Mouse (Mus musculus) midbrain, embryonic 15.5 days (tissue): ENCODE results near the gene Stx1a. TPM values are rescaled to one million over a fixed set of nuclear protein-coding genes. Genes with fewer than 3 reads are reported as not detected.
"Not testable (repeated sequence)": the region's sequence is repeated elsewhere in the genome, so short reads cannot be mapped to it uniquely, and the experiment has no call there.

ENCODE experiments used
- ATAC-seq: fragments of 200-750 bp; cut with Nextera tagmentation; replicated peaks from 2 replicates; pipeline ENCODE4 v1.8.0; 2017; ENCODE audit warnings: moderate TSS enrichment
- H3K27ac ChIP-seq: fragments of 300-500 bp; sonication (generic); 2 replicates; pipeline ENCODE4 v1.5.1; 2015; ENCODE audit warnings: mild to moderate bottlenecking, inconsistent platforms
- H3K27me3 ChIP-seq: fragments of 300-500 bp; sonication (generic); replicated peaks from 2 replicates; pipeline ENCODE4 v1.6.1; 2015; ENCODE audit warnings: inconsistent platforms
- H3K36me3 ChIP-seq: fragments of 300-500 bp; sonication (generic); replicated peaks from 2 replicates; pipeline ENCODE4 v1.6.1; 2015; ENCODE audit warnings: inconsistent platforms
- H3K4me1 ChIP-seq: fragments of 300-500 bp; sonication (generic); 2 replicates; pipeline ENCODE4 v1.6.1; 2015; ENCODE audit warnings: inconsistent platforms
- H3K4me2 ChIP-seq: fragments of 300-500 bp; sonication (generic); 2 replicates; pipeline ENCODE4 v1.6.1; 2015; ENCODE audit warnings: inconsistent platforms, mild to moderate bottlenecking, moderate library complexity
- H3K4me3 ChIP-seq: fragments of 300-500 bp; sonication (generic); 2 replicates; pipeline ENCODE4 v1.5.1; 2015; ENCODE audit warnings: mild to moderate bottlenecking, inconsistent platforms
- H3K9ac ChIP-seq: fragments of 300-500 bp; sonication (generic); 2 replicates; pipeline ENCODE4 v1.6.1; 2015; ENCODE audit warnings: mild to moderate bottlenecking, inconsistent platforms
- H3K9me3 ChIP-seq: fragments of 300-500 bp; sonication (generic); 2 replicates; pipeline ENCODE4 v1.6.1; 2016; ENCODE audit warnings: inconsistent platforms
- WGBS: fragments of 180-500 bp; shearing (Covaris S2); methylation state at CpG from one replicate; pipeline ENCODE4 v1.1.7; 2015; ENCODE audit warnings: mixed read lengths; 5-methylcytosine and 5-hydroxymethylcytosine counted together
- polyA plus RNA-seq: library from polyadenylated mRNA; unstranded; fragments of >200 nt; fragmentation: Nextera tagmentation; extraction: Ambion mirVana; gene quantifications from 2 replicates; pipeline ENCODE4 v1.2.1, GENCODE M21; 2015

The Stx1a gene
- polyA plus RNA-seq, 1 experiment from 2014 or later = 156 TPM

DNA sequence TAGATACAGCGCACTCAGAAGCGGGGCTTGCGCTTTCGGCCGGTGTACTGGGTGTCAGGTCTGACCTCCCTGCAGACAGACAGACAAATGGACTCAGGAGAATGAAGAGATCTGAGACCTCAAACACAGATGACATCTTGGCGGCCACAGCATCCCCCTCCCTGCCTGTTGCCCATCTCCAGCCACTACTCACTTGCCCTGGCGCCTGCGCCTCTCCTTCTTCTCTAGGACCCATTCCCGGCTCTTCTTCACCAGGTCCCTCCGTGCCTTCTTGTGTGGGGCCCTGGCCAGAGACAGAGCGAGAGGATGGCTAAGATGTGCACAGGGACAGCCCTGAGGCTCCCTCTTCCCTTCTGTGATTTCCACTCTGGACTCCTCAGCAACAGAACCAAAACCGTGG lies 30.1 kb downstream of the Stx1a start:
- no peak overlapping the region for H3K4me2 ChIP-seq
- no peak overlapping the region for H3K27ac ChIP-seq
- no peaks in the 10 kb centered on the region for H3K4me1 ChIP-seq
- ATAC-seq = no peak
- no peak overlapping the region for H3K4me3 ChIP-seq
- no peaks in the 10 kb centered on the region for H3K9me3 ChIP-seq
- no peaks in the 10 kb centered on the region for H3K27me3 ChIP-seq
- H3K36me3 ChIP-seq = peaks cover 35% of the 10 kb centered on the region
- WGBS = 95% methylated on average over 12 of the region's 12 CpGs
- no peak overlapping the region for H3K9ac ChIP-seq

DNA sequence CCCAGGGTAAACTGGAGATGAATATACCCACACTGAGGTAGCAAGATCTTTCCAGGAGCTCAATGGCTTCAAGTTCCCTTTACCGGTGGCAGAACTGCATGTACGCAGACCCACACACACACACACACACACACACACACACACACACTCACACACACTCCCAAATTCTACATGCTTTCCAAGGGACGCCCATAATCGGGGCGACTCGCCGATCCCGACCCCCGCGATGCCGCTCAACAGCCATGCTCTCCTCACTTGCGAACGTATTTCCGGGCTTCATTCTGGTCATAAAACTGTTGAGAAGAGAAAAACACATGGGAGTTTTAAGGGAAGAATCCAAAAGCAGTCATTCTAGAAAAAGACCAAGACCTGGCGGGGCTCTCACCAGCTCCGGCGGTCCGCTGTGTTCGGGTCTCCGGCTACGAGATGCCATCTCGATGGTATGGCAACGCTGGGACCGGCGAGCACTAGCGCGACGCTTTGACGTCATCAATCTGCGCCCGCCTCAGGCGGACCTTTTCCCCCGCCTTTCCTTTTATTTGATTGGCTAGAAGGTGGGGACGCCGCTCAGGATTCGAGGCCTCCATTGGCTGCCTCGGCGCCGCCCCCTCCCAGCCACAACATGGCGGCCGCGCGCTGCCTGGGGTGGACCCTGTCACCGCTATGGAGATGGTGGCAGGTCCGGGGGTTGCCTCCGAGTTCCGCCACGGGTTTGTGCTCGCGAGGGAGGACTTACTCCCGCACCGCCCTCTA lies 40.5 kb downstream of the Stx1a start, which contains the start of gene Dnajc30:
TSS of gene Dnajc30 (plus strand) at position 574 of the 753 bp plus-strand sequence.
- Histone ChIP-seq H3K9ac (peak within 1 kb of the TSS; percentile 87), H3K27ac (peak within 1 kb of the TSS; percentile 75), H3K27me3 (no peaks in the 10 kb centered on the region), H3K36me3 (peaks cover 20% of the 10 kb centered on the region), H3K4me2 (peak within 1 kb of the TSS; percentile 79), H3K4me1 (peaks cover 27% of the 10 kb centered on the region), H3K9me3 (no peaks in the 10 kb centered on the region), H3K4me3 (peak within 1 kb of the TSS; percentile 96)
- WGBS = under 1% methylated on average over 51 of the region's 52 CpGs
- peak; percentile 97 for ATAC-seq

DNA sequence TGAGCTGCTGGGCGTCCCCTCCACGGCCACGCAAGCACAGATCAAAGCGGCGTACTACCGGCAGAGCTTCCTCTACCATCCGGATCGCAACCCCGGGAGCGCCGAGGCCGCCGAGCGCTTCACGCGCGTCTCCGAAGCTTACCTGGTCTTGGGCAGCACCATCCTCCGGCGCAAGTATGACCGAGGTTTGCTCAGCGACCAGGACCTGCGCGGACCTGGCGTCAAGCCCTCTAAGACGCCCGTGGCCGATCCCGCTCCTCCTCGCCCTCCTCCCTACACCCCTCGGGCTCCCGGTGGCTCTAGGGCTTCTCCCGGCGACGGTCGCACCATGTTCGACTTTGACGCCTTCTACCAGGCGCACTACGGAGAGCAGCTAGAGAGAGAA lies 41.1 kb downstream of the Stx1a start:
- H3K27ac ChIP-seq = peak overlapping the region; percentile 75
- peaks cover 14% of the 10 kb centered on the region for H3K36me3 ChIP-seq
- peaks cover 27% of the 10 kb centered on the region for H3K4me1 ChIP-seq
- H3K27me3 ChIP-seq = no peaks in the 10 kb centered on the region
- H3K4me3 ChIP-seq = peak overlapping the region; percentile 96
- no peaks in the 10 kb centered on the region for H3K9me3 ChIP-seq
- H3K4me2 ChIP-seq = peak overlapping the region; percentile 79
- H3K9ac ChIP-seq = peak overlapping the region; percentile 87
- ATAC-seq = no peak
- WGBS = under 1% methylated on average over 39 of the region's 40 CpGs

DNA sequence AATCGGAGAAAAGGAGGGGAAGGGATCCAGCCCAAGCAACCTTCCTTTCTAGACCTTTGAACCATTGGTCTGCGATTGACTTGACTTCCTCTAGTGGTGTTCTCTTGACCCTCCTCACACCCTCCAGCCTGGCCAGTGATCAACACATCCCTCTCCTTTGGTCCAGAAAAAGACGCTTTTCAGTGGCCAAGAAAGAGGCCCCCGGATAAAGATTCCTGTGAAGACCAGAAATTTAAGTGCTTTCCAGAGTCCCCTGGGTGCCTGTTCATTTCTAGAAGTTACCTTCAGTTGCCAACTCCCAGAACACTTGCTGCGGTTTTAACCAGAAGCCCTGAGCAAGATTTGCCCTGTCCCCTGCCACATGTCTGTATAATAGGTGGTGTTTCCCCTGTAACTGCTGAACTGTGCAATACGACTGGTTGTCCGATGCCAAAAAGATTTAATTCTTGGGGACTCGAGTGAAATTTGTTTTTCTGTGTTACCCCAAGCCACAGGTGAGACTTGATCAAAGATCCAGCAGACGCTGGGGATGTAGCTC lies 41.7 kb downstream of the Stx1a start, which contains the start of gene Bud23:
TSS of gene Bud23 (minus strand) at position 51 of the 538 bp plus-strand sequence.
- peaks cover 13% of the 10 kb centered on the region for H3K36me3 ChIP-seq
- H3K4me2 ChIP-seq = peak within 1 kb of the TSS; percentile 79
- H3K27ac ChIP-seq = peak within 1 kb of the TSS; percentile 75
- not testable (repeated sequence) for ATAC-seq, H3K27me3 ChIP-seq, H3K9me3 ChIP-seq
- WGBS = 80% methylated on average over 9 of the region's 9 CpGs
- peaks cover 27% of the 10 kb centered on the region for H3K4me1 ChIP-seq
- H3K9ac ChIP-seq = peak within 1 kb of the TSS; percentile 87
- H3K4me3 ChIP-seq = peak within 1 kb of the TSS; percentile 96

DNA sequence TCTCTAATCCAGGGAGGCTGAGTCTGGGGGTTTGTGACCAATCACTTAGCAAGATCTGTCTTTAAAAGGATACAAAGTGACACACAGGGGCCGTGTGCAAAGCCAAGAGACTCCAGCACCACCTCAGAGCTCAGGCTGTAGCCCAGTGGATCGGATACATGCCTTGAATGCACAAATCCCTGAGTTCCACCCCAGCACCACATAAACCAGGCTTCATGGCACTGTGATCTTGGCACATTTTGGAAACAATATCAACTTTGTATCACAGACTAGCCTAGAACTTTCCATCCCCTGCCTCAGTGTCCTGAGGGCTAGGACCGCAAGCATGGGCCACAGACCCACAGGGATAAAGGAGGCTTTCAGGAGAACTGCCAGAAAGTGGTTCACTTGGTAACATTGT lies 42.7 kb downstream of the Stx1a start:
- Histone ChIP-seq H3K9me3 (no peaks in the 10 kb centered on the region), H3K27me3 (no peaks in the 10 kb centered on the region), H3K27ac (no peak overlapping the region), H3K36me3 (peaks cover 3% of the 10 kb centered on the region), H3K4me2 (0 out of 2 replicates have a peak overlapping the region, but pooled peaks have one; percentile 79), H3K9ac (no peak overlapping the region), H3K4me3 (no peak overlapping the region), H3K4me1 (peaks cover 27% of the 10 kb centered on the region)
- WGBS = 95% methylated on average over 3 of the region's 3 CpGs
- ATAC-seq = no peak

DNA sequence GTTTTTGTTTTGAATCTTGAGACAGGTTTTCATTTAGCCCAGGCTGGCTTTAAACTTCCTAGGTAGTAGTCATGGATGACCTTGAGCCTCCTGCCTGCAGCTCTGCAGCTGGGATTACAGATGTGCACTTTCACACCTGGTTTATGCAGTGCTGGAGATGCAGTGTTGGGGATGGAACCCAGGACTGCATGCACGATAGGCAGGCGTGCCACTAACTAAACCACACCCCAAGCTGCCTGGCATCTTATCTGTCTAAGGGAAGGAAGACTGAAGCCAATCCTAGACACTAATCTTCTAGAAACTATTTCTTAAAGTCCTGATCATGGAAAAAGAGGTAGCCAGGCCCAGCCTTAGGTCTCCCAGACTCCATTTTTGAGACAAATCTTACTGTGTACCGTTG lies 47.2 kb downstream of the Stx1a start:
- no peaks in the 10 kb centered on the region for H3K9me3 ChIP-seq

DNA sequence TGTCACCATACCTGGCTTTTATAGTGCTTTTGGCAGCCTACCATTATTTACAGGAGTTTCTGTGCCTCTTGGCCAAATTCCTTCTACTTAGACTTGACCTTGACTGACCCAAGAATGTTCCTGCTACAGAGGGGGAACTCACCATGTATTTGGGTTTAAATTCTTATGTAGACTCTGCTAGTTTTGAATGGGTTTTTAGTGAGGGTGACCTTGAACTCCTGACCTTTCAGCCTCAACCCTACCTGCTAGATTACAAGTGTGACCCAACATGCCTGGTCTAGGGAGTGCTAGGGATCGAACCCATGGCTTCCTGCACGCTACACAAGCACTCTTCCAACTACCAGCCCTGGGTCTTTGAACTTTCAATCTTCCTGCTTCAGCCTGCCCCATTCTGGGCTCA lies 48.8 kb downstream of the Stx1a start:
- Histone ChIP-seq H3K9me3 (no peaks in the 10 kb centered on the region), H3K27ac (no peak overlapping the region), H3K4me2 (no peak overlapping the region), H3K4me3 (no peak overlapping the region), H3K36me3 (peaks cover 8% of the 10 kb centered on the region; the same call in 1 of the 2 replicates), H3K27me3 (no peaks in the 10 kb centered on the region), H3K9ac (no peak overlapping the region), H3K4me1 (peaks cover 20% of the 10 kb centered on the region)
- 90% methylated on average over 2 of the region's 2 CpGs for WGBS
- no peak for ATAC-seq

More for the DNA sequence above, 47.2 kb downstream of the Stx1a start:
- no peaks in the 10 kb centered on the region for H3K27me3 ChIP-seq
- ATAC-seq = no peak
- H3K4me3 ChIP-seq = no peak overlapping the region
- 96% methylated on average over 3 of the region's 3 CpGs for WGBS
- peaks cover 15% of the 10 kb centered on the region for H3K4me1 ChIP-seq
- no peak overlapping the region for H3K4me2 ChIP-seq
- H3K36me3 ChIP-seq = peaks cover 8% of the 10 kb centered on the region
- no peak overlapping the region for H3K9ac ChIP-seq
- H3K27ac ChIP-seq = no peak overlapping the region

DNA sequence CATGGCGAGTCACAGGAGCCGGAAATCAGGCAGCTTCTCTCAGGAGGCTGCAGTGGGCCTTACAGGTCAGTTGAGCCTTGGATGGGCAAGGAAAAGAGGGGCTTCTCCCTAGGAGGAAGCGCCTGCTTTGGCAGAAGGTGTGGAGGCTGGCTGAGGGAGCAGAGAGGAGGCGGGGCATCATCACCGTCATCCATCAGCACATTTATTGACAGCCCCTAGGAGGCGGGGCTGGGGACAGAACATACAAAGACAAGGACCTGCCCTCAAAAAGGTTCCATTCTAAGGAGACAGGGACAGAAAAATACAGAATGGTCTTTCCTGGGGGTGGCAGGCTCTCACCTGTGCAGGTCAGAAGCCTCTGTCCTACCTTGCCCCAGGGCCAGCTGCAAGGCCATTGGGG lies 49.4 kb downstream of the Stx1a start:
- Histone ChIP-seq H3K9me3 (no peaks in the 10 kb centered on the region), H3K27ac (no peak overlapping the region), H3K4me2 (no peak overlapping the region), H3K36me3 (peaks cover 8% of the 10 kb centered on the region; the same call in 1 of the 2 replicates), H3K27me3 (no peaks in the 10 kb centered on the region), H3K4me1 (peaks cover 20% of the 10 kb centered on the region), H3K4me3 (no peak overlapping the region), H3K9ac (no peak overlapping the region)
- no peak for ATAC-seq
- WGBS = 73% methylated on average over 6 of the region's 6 CpGs

DNA sequence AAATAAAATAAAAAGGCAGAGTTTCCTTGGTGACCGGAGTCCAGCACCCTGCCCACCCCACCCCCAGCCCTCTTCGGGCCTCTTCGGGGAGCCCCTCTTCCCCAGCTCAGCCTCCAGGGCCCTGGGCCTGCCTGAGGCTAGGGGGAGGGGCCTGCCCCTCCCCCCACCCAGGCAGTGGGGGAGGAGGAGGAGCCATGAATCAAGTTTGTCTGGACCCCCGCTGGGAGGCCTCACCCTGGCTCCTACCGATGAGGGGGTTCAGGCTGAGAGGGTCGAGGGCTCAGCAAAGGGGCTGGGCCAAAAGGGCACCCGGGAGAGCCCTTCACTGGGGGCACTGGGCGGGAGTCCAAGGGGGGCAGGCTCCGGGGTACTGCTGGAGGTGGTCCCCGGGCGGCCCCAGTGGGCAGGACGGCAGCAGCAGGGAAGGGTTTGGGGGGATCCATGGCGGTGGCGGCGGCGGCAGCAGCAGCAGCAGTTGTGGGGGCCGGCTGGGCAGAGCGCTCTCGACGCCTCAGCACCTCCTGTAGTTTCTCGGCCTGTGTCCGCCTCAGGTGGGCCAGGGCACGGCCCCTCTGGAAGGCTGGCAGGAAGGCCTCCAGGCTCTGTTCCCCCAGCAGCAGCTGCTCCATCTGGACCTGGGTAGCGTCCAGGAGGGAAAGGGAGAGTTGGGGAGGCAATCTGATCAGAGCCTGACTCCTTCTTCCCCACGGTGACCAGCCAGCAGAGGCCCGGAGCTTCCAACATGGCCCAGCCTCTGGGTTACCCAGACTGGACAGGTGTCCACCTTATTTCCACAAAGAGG lies 50.3 kb downstream of the Stx1a start:
- Histone ChIP-seq H3K9ac (no peak overlapping the region), H3K4me1 (peaks cover 22% of the 10 kb centered on the region), H3K9me3 (no peaks in the 10 kb centered on the region), H3K4me3 (no peak overlapping the region), H3K27ac (no peak overlapping the region), H3K27me3 (no peaks in the 10 kb centered on the region), H3K4me2 (no peak overlapping the region), H3K36me3 (peaks cover 8% of the 10 kb centered on the region; the same call in 1 of the 2 replicates)
- WGBS = 29% methylated on average over 24 of the region's 26 CpGs
- no peak for ATAC-seq

DNA sequence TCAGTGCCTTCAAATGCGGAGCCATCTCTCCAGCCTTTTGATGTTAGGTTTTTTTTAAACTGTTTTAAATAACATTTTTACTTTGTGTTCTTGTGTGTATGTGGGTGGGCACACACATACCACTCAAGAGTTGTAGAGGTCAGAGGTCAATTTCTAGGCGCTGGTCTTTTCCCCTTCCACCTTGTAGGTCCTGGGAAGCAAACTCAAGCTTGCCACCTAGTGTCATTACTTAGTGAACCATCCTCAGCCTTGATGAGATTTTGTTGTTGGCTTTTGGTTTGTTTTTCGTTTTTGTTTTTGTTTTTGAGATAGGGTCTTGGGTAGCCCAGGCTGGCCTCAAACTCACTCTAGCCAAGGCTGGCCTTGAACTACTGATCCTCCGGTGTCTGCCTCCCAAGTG lies 52.4 kb downstream of the Stx1a start:
- Histone ChIP-seq H3K9me3 (no peaks in the 10 kb centered on the region), H3K4me2 (0 out of 2 replicates have a peak overlapping the region, but pooled peaks have one; percentile 67), H3K4me3 (no peak overlapping the region), H3K27ac (no peak overlapping the region), H3K4me1 (peaks cover 24% of the 10 kb centered on the region), H3K36me3 (peaks cover 8% of the 10 kb centered on the region; the same call in 1 of the 2 replicates), H3K27me3 (no peaks in the 10 kb centered on the region), H3K9ac (no peak overlapping the region)
- 72% methylated on average over 4 of the region's 4 CpGs for WGBS
- ATAC-seq = no peak

DNA sequence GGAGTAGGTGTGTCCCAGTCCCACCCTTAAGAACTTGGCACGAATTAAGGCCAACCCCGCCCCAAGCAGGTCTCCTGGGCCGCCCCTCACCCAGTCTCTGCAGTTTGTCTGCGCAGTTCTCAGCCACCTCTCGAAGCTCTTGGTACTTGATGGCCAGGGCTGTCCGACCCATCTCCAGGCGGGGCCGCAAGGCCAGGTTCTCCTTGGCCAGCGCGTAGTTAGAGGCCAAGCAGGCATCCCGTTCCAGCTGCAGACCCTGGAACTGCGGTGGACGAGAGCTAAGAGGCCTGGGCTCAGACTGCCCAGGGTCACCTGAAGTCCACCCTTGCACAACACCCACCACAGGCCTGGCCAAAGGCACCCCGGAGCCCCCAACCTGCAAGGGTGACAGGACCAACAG lies 53.1 kb downstream of the Stx1a start:
- WGBS = 91% methylated on average over 14 of the region's 14 CpGs
- peaks cover 24% of the 10 kb centered on the region for H3K4me1 ChIP-seq
- peak overlapping the region; percentile 100 for H3K4me3 ChIP-seq
- H3K27me3 ChIP-seq = no peaks in the 10 kb centered on the region
- no peaks in the 10 kb centered on the region for H3K9me3 ChIP-seq
- peak overlapping the region; percentile 67 for H3K4me2 ChIP-seq
- ATAC-seq = no peak
- peak overlapping the region; percentile 100 for H3K9ac ChIP-seq
- peaks cover 8% of the 10 kb centered on the region; the same call in 1 of the 2 replicates for H3K36me3 ChIP-seq
- H3K27ac ChIP-seq = peak overlapping the region; percentile 95; the same call in 1 of the 2 replicates

DNA sequence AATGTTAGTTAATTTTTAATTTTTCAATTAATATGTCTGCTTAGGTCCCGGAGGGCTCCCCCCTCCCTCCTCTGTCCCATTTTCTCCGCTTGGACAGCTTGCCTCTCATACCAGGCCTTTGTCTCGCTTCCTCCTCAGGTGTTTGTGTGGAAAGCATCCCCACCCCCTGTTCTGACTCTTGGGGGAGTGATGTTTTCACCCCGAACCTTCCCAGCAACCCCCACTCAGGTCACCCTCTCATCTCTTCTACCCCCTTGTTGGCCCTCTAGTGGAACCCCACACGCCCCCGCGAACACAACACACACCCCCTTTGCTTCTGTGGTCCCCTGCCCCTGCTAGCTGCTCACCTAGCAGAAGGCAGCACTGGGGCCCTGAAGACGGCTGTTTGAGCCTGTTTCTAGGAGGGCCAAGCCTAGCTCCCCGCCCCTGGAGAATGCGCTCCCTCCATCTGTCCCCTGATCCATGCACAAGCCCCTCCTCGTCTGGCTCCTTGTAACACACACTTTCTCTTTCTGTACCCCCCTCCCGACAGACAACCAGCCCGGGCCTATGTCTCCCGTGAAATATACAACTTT lies 53.7 kb downstream of the Stx1a start:
- 11% methylated on average over 14 of the region's 14 CpGs for WGBS
- H3K9ac ChIP-seq = peak overlapping the region; percentile 100
- peak; percentile 53 for ATAC-seq

More for the DNA sequence above, 53.7 kb downstream of the Stx1a start:
- Histone ChIP-seq H3K4me2 (peak overlapping the region; percentile 67), H3K9me3 (no peaks in the 10 kb centered on the region), H3K27me3 (no peaks in the 10 kb centered on the region), H3K4me1 (peaks cover 24% of the 10 kb centered on the region), H3K27ac (peak overlapping the region; percentile 95), H3K36me3 (peaks cover 8% of the 10 kb centered on the region; the same call in 1 of the 2 replicates), H3K4me3 (peak overlapping the region; percentile 100)
